In genomic region chr12:110875351-110875750, GRCm38 (mm10) we compare ENCODE assay signal across 30 mouse cellular contexts.
"Had no signal": no experiment of that assay in that cellular context is flagged by ENCODE, and none has a peak within 500 bp of the region (broad histone marks: within the 10 kb centered on the region; RNA-seq: fewer than 3 reads in every experiment).

No protein-coding gene starts in this region.

- DNase-seq: heart, postnatal 10 days; heart, postnatal 14 days; heart, postnatal 36 days; heart, postnatal 4 days; kidney, adult 11 months; kidney, adult 18-20 months; kidney, adult 2 months; kidney, adult 8-10 months; kidney, adult 9 months; kidney, postnatal 10 days; kidney, postnatal 14 days; kidney, postnatal 25 days; kidney, postnatal 36 days; kidney, postnatal 4 days; layer of hippocampus, adult 9-11 months; layer of hippocampus, postnatal 36 days had no signal

- H3K9ac ChIP-seq: heart, embryonic 12.5 days; heart, embryonic 13.5 days; heart, embryonic 15.5 days; hindbrain, embryonic 12.5 days; hindbrain, embryonic 14.5 days; hindbrain, embryonic 15.5 days; intestine, embryonic 15.5 days; kidney, embryonic 15.5 days had no signal

- H3K27ac ChIP-seq: heart, embryonic 13.5 days; heart, embryonic 15.5 days; hindbrain, embryonic 10.5 days; hindbrain, embryonic 12.5 days; hindbrain, embryonic 13.5 days; hindbrain, embryonic 14.5 days; hindbrain, embryonic 15.5 days; hindbrain, postnatal 0 days; intestine, embryonic 15.5 days; kidney, embryonic 15.5 days; kidney, postnatal 0 days; layer of hippocampus, adult 2 months; left cerebral cortex, adult 2 months had no signal

- H3K27me3 ChIP-seq: heart, embryonic 12.5 days; heart, embryonic 13.5 days; heart, embryonic 15.5 days; hindbrain, embryonic 12.5 days; hindbrain, embryonic 13.5 days; hindbrain, embryonic 15.5 days; intestine, embryonic 15.5 days; kidney, embryonic 15.5 days had no signal

- H3K4me1 ChIP-seq: heart, embryonic 12.5 days; heart, embryonic 13.5 days; heart, embryonic 15.5 days; hindbrain, embryonic 10.5 days; hindbrain, embryonic 12.5 days; hindbrain, embryonic 15.5 days; intestine, embryonic 15.5 days; kidney, embryonic 15.5 days had no signal

- H3K4me3 ChIP-seq: heart, embryonic 12.5 days; heart, embryonic 13.5 days; heart, embryonic 15.5 days; hindbrain, embryonic 10.5 days; hindbrain, embryonic 12.5 days; hindbrain, embryonic 13.5 days; hindbrain, embryonic 15.5 days; intestine, embryonic 15.5 days; kidney, embryonic 15.5 days; layer of hippocampus, adult 2 months; left cerebral cortex, adult 2 months had no signal
